Mouse (Mus musculus) CH12F3 (cell line): ENCODE results near the gene Mgea5.

Experiments used
- in situ Hi-C: fragments of 300-500 bp; cut with MboI; formaldehyde crosslinking; loops from 2 replicates; pipeline ENCODE4 v1.14.3; 2020; ENCODE audit warnings: low sequenced_read_pairs

Gene Mgea5

GRCm38 (mm10) chr19:45796879-45797278 is 13.2 kb upstream of the Mgea5 start:
- in situ Hi-C loops = no loop called here

DNA sequence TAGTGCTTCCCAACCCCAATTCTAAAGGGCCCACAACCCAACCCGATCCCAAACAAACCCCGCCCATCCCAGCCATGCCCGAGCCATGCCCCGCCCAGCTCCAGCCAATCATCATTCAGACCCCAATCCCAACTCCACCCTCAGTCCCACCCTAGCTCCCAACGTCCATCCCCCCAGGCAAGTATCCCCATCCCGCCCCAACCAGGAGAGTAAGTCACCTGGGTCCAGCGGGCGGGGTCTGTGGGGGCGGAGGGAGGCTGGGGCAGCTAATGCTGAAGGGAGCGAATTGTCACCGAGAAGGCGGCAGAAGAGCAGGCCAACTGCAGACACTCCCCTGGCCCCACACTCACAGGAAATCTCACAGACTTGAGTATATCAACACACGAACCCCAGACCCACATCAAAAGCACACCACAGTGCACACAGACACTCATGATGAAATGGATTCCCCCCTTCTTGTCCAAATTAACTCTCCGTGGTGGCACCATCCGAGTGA is 12.5 kb upstream of the Mgea5 start:
- in situ Hi-C loops = no loop called here

- in situ Hi-C loops = no loop called here
These were observed 11.8 kb upstream of the Mgea5 start for GRCm38 (mm10) chr19:45795406-45795944.

- in situ Hi-C loops = no loop called here
These were observed 11.1 kb upstream of the Mgea5 start for GRCm38 (mm10) chr19:45794718-45795117.

- in situ Hi-C loops = no loop called here
These were observed 8.8 kb upstream of the Mgea5 start for GRCm38 (mm10) chr19:45792404-45792803.

DNA sequence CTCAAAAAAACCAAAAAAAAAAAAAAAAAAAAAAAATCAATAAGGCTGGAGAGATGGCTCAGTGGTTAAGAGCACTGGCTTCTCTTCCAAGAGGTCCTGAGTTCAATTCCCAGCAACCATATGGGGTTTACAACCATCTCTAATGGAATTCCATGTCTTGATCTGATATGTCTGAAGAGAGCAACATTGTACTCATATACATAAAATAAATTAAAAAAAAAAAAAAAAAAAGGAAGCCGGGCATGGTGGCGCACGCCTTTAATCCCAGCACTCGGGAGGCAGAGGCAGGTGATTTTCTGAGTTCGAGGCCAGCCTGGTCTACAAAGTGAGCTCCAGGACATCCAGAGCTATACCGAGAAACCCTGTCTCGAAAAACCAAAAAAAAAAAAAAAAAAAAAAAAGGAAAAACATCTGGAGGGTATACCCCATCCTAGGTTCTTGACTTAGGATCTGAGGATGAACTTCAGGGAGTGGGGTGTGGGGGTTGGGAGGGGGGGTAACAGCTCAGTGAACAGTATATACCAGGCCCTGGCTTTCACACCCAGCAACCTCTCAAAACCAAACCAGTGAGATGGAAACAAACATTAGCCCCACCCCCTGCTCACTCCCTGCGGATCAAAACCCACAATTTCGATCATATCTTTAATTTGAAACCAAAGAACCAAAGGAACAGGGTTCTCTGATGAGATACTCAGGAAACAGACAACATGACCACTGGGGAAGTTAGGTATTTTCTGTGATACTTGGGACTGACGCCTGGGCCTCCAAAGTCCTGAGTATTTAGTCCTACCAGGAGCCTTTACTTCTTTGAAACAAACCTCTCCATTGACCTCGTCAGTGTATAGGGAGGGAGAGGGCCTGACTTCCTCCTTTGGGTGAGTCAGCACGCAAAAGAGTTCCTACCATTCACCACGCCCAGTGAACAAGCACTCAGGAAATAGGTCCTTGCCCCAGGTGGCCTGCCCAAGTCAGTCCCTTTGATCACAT is 6.5 kb upstream of the Mgea5 start:
- in situ Hi-C loops = no loop called here

- in situ Hi-C loops = no loop called here
These were observed 5.7 kb upstream of the Mgea5 start for GRCm38 (mm10) chr19:45789365-45789764.

- in situ Hi-C loops = no loop called here
These were observed 4.7 kb upstream of the Mgea5 start for GRCm38 (mm10) chr19:45788337-45788736.

DNA sequence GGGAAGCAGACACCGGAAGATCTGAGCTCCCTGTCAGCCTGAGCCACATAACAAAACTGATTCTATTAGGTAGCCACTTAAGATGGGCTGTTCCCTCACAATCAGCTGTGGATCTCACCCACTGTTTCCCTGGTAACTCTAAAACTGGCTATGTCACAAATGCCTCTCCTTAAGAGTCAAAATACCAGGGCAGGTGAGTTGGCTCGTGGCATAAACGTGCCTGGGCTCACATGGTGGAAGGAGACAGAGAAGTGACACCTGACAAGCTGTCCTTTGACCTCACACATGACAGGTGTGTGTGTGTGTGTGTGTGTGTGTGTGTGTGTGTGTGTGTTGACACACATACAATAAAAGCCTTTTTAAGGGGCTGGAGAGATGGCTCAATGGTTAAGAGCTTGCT is 3.8 kb upstream of the Mgea5 start:
- in situ Hi-C loops = no loop called here

DNA sequence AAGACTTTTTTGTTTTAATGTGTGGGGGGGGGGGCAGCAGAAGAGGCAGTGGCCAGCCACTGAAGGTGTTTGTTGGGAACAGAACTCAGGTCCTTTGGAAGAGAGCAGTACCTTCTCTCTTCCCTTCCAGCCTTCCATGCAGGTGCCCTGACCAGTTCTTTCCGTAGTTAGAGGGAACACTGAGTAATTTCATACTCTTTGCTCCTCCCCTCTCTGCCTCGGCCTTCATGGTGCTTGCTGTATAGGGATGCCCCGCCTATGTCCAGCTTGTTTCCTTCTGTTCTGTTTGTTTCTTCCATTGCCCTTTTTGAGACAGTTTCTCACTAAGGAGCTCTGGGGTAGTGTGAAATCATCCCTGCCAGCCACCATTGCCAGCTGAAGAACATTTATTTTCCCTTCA is 1.8 kb upstream of the Mgea5 start:
- in situ Hi-C loops = no loop called here

DNA sequence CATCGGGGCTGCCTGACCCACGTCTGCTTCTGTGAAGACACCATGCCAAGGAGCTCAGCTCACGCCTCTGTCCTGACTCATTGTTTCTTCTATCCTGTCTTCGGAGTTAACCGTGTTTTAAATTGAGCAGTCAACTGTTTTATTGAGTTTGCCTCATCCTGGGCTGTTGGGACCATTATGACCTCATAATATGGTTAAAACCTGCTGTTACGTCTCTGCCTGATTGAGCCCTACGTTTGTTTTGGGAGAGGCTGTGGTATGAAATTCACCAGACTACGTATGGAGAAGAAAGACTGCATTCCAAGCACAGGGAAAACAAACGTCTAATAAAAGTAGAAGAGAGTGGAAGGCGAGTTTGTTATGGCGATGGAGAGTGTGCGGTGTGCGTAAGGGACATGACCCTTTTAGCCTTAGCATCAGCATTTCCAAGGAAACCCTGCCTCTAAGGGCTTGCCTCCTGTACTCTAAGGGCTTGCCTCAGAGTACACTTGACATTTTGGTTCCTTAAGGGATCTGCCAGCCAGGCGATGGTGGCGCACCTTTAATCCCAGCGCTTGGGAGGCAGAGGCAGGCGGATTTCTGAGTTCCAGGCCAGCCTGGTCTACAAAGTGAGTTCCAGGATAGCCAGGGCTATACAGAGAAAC is 418 bp upstream of the Mgea5 start:
- in situ Hi-C loops = no loop called here

DNA sequence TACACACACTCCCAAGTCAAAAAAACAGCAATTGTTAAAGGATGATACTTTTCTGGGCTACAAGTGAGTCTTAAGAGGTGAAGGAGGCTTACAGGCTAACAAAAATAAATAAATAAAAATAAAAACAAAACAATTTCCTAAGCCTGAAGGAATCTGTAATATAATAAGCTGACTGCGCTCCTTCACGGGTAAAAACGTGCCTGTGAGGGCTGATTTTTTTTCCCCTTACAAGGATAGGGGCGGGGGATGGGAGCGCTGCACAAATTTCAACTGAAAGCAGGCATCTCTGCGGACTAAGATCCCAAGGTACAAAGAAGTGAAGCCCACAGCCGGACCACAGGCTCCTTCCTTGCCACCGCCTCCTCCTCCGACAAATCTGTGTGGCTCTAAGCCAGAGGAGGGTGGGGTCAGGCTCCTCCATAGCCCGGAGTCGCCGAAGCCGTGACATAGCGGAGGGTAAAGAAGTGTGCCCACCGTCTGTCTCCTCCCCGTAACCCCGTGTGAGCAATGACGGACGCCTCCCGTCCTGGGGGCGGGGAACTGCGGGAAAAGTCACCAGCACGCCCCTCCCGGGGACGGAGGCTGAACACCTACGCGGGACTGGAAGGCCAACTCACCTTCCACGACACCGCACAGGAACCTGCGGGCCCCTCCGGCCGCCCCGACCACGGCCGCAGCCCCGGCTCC is 1.2 kb downstream of the Mgea5 start:
- in situ Hi-C loops = no loop called here

- in situ Hi-C loops = no loop called here
These were observed 2.0 kb downstream of the Mgea5 start for GRCm38 (mm10) chr19:45781676-45782075.

DNA sequence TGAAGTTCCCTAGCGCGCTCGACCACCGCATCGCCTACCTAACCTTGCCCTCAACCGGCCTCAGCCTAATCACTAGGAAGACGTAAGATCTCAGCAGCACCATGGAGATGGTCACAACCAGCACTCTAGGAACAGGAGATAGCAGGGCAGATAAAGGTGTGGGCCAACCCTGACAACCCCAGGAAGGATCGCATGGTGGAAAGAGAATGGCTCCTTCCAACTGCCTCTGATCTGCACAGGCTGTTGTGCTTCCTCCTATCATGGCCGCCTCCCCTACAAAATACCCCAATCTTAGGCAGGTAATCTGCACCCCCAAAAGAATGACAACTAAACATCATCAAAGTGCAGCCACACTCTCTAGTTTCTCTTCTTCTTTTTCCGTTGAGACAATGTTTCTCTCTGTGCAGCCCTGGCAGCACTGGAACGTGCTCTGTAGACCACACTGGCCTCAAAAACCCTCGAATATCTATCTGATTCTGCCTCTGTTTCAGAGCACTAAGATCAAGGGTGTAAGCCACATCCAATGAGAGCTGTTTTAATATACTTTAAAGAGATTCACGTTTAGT is 3.2 kb downstream of the Mgea5 start:
- in situ Hi-C loops = no loop called here

DNA sequence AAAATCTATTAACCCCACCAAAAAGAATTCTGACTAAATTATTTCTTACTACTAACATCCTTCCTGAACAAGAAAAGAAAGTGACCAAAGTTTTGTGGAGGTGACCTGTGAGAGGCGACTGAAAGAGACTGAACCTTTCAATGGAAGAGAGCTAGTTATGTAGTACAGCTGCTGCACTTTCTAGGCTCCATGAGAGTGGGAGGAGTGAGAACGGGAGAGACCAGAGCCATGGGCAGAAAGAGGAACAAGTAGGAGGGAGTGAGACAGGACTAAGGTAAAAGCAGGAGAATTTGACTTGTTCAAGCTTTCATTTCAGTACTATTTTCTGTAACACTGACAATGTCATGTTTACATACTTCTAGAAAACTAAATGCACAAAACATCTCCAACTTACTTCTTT is 8.2 kb downstream of the Mgea5 start:
- in situ Hi-C loops = no loop called here

DNA sequence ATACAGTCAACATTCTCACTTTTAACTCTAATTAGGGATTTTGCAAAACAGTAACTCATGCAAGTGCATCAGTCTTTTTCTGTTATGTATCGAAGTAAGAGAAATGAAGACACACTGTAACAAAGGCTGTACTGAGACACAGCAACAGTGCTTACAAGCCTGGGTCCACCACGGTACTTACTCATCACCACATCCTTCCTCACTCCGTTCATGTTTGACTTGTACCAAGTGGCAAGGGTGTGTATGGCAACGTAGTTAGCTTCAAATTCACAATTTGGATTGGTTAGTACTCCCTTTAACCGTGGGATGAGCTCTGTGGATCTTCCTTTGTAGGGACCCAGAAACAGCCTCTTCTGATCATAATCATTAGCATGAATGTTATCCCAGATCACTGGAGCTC is 12.1 kb downstream of the Mgea5 start:
- in situ Hi-C loops = no loop called here

GRCm38 (mm10) chr19:45760810-45761209 is 22.8 kb downstream of the Mgea5 start:
- in situ Hi-C loops = no loop called here

DNA sequence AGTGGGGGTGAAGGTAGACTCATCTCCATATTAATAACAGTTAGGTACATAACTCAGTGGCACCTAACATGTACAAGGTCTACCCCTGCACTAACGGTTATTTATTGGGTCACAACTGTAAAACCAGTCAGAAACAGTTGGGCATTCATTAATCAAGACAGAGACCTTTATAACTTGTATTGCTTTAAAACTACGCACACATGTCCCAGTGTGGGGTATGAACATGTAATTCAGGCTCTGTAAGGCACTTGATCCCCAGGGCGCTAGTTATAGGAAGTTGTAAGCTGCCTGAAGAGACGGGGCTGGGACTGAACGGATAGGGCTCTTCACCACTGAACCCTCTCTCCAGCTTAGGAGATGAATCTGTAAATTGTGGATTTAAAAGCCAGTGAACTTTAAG is 25.0 kb downstream of the Mgea5 start:
- in situ Hi-C loops = no loop called here

DNA sequence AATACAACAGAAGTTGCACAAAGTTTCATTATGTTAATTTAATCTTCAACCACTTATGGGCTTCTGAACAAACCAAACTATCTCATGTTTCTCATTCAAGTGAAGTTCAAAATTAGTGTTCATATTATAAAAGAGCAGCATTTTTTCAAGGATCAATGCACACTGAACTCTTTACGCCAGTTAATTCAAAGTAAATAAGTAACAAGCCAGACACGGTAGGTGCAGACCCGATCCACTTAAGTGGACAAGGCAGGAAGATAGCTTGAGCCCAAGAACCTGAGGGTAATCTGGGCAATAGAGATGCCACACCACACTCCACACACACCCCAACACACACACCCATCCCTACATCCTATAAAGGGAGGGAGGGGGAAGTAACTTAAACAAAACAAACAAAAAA is 30.1 kb downstream of the Mgea5 start:
- in situ Hi-C loops = no loop called here

DNA sequence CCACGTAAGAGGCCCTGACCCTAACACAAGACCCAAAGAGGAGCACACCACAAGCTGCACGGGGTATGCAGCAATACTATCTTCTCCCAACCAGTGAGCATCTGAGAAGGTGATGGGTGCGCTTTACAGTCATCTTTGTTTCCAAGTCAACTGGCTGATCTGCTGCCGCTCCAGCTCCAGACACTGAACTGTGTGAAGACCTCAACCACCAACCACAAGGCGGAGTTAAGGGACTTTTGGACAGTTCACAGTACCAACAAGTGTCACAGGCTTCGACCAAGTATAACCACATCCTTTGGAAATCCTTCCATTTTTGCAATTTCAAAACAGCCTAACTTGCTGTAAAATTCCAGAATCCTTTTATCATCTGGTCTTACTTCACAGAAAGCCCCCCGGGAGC is 31.8 kb downstream of the Mgea5 start:
- in situ Hi-C loops = no loop called here
